Mouse (Mus musculus) MEL (cell line): Measurements from ENCODE around the gene Exosc1. TPM values are rescaled to one million over a fixed set of nuclear protein-coding genes. Genes with fewer than 3 reads are reported as not detected.

Source experiments
- DNase-seq: peaks from one replicate; pipeline ENCODE4 v3.0.0; 2011; ENCODE audit warnings: low read depth, low spot score
- H3K27ac ChIP-seq: 2 replicates; pipeline ENCODE4 v1.5.1; 2012; ENCODE audit warnings: low read depth, mild to moderate bottlenecking, control low read depth, low read length, moderate library complexity; ENCODE audit not compliant: control insufficient read depth
- H3K27me3 ChIP-seq, 2 experiments: fragments of 150-350 bp in 1 of 2; sonication (generic) in 1 of 2; 2 replicates each; pipeline ENCODE4 v1.6.1; 2012; ENCODE audit warnings: low read length in 2 of 2, mild to moderate bottlenecking in 2 of 2, improper control_type of control experiment in 1 of 2, moderate library complexity in 1 of 2; ENCODE audit not compliant: insufficient read depth in 2 of 2, control insufficient read depth in 1 of 2
- H3K36me3 ChIP-seq, 2 experiments: 2 replicates each; pipeline ENCODE4 v1.6.1; 2012 to 2014; ENCODE audit warnings: low read length in 2 of 2, improper control_type of control experiment in 1 of 2, inconsistent platforms in 1 of 2, mild to moderate bottlenecking in 1 of 2; ENCODE audit not compliant: insufficient read depth in 2 of 2, control insufficient read depth in 1 of 2
- H3K4me1 ChIP-seq, 2 experiments: fragments of 150-350 bp in 1 of 2; sonication (generic) in 1 of 2; 2 replicates each; pipeline ENCODE4 v1.6.1; 2012; ENCODE audit warnings: low read length in 2 of 2, improper control_type of control experiment in 1 of 2, mild to moderate bottlenecking in 1 of 2; ENCODE audit not compliant: insufficient read depth in 2 of 2, control insufficient read depth in 1 of 2
- H3K4me3 ChIP-seq, 2 experiments: fragments of 150-350 bp in 1 of 2; sonication (generic) in 1 of 2; 2 replicates each; pipeline ENCODE4 v1.5.1; 2012; ENCODE audit warnings: low read depth in 2 of 2, low read length in 2 of 2, mild to moderate bottlenecking in 2 of 2, moderate library complexity in 2 of 2, control low read depth in 1 of 2, improper control_type of control experiment in 1 of 2; ENCODE audit not compliant: control insufficient read depth in 1 of 2, insufficient read depth in 1 of 2
- H3K79me2 ChIP-seq: 2 replicates; pipeline ENCODE4 v1.6.1; 2012; ENCODE audit warnings: mild to moderate bottlenecking, low read length, moderate library complexity; ENCODE audit not compliant: control insufficient read depth, poor library complexity, insufficient read depth
- H3K9ac ChIP-seq: 2 replicates; pipeline ENCODE4 v1.6.1; 2012; ENCODE audit warnings: low read depth, mild to moderate bottlenecking, control low read depth, low read length, moderate library complexity; ENCODE audit not compliant: control insufficient read depth, poor library complexity, severe bottlenecking
- H3K9me3 ChIP-seq: fragments of 150-350 bp; sonication (generic); replicated peaks from 2 replicates; pipeline ENCODE4 v1.6.1; 2012; ENCODE audit warnings: mild to moderate bottlenecking, low read length, improper control_type of control experiment, moderate library complexity; ENCODE audit not compliant: insufficient read depth
- CHD1 ChIP-seq: IDR thresholded peaks from 2 replicates; pipeline ENCODE4 v1.6.1; 2012; ENCODE audit warnings: low read depth, mild to moderate bottlenecking, inconsistent platforms, low read length, improper control_type of control experiment
- CTCF ChIP-seq, 3 experiments: IDR thresholded peaks in 2 of 3; conservative IDR thresholded peaks in 1 of 3; 2 replicates each; pipeline ENCODE4 v1.5.1; 2011 to 2012; ENCODE audit warnings: low read length in 3 of 3, low read depth in 2 of 3, mild to moderate bottlenecking in 2 of 3, improper control_type of control experiment in 1 of 3, inconsistent platforms in 1 of 3, mixed read lengths in 1 of 3, moderate library complexity in 1 of 3; ENCODE audit not compliant: control insufficient read depth in 1 of 3, insufficient read depth in 1 of 3, poor library complexity in 1 of 3, severe bottlenecking in 1 of 3
- E2F4 ChIP-seq: IDR thresholded peaks from 2 replicates; pipeline ENCODE4 v1.6.1; 2011; ENCODE audit warnings: low read depth, low read length, improper control_type of control experiment, borderline replicate concordance
- ELF1 ChIP-seq: IDR thresholded peaks from 2 replicates; pipeline ENCODE4 v1.6.1; 2014; ENCODE audit warnings: low read depth, mild to moderate bottlenecking, inconsistent platforms, low read length, improper control_type of control experiment, moderate library complexity
- EP300 ChIP-seq, 2 experiments: IDR thresholded peaks; 2 replicates each; pipeline ENCODE4 v1.6.1; 2011; ENCODE audit warnings: improper control_type of control experiment in 2 of 2, low read length in 2 of 2, low read depth in 1 of 2, mild to moderate bottlenecking in 1 of 2
- ETS1 ChIP-seq: IDR thresholded peaks from 2 replicates; pipeline ENCODE4 v1.6.1; 2012; ENCODE audit warnings: low read depth, mild to moderate bottlenecking, inconsistent platforms, low read length, improper control_type of control experiment, moderate library complexity
- GABPA ChIP-seq: IDR thresholded peaks from 2 replicates; pipeline ENCODE4 v1.6.1; 2012; ENCODE audit warnings: low read depth, mild to moderate bottlenecking, inconsistent platforms, low read length, improper control_type of control experiment, moderate library complexity
- GATA1 ChIP-seq: IDR thresholded peaks from 2 replicates; pipeline ENCODE4 v1.6.1; 2011; ENCODE audit warnings: low read depth, low read length, improper control_type of control experiment
- HCFC1 ChIP-seq: IDR thresholded peaks from 2 replicates; pipeline ENCODE4 v1.6.1; 2012; ENCODE audit warnings: low read depth, mild to moderate bottlenecking, inconsistent platforms, low read length, improper control_type of control experiment, moderate library complexity
- JUND ChIP-seq: IDR thresholded peaks from 2 replicates; pipeline ENCODE4 v1.6.1; 2011; ENCODE audit warnings: low read depth, mild to moderate bottlenecking, improper control_type of control experiment, low read length
- MAFK ChIP-seq: IDR thresholded peaks from 2 replicates; pipeline ENCODE4 v1.6.1; 2011; ENCODE audit warnings: low read depth, mild to moderate bottlenecking, low read length, improper control_type of control experiment, borderline replicate concordance
- MAX ChIP-seq: IDR thresholded peaks from 2 replicates; pipeline ENCODE4 v1.6.1; 2011; ENCODE audit warnings: low read length, improper control_type of control experiment
- MXI1 ChIP-seq: IDR thresholded peaks from 2 replicates; pipeline ENCODE4 v1.6.1; 2011; ENCODE audit warnings: mild to moderate bottlenecking, low read depth, low read length, improper control_type of control experiment
- MYB ChIP-seq: IDR thresholded peaks from 2 replicates; pipeline ENCODE4 v1.6.1; 2011; ENCODE audit warnings: mild to moderate bottlenecking, low read depth, low read length, improper control_type of control experiment
- MYC ChIP-seq: IDR thresholded peaks from 2 replicates; pipeline ENCODE4 v1.6.1; 2011; ENCODE audit warnings: low read depth, mild to moderate bottlenecking, low read length, improper control_type of control experiment, moderate library complexity
- NELFE ChIP-seq: IDR thresholded peaks from 2 replicates; pipeline ENCODE4 v1.6.1; 2011; ENCODE audit warnings: low read depth, low read length, improper control_type of control experiment
- NRF1 ChIP-seq: IDR thresholded peaks from 2 replicates; pipeline ENCODE4 v1.6.1; 2014; ENCODE audit warnings: low read depth, mild to moderate bottlenecking, inconsistent platforms, low read length, improper control_type of control experiment, moderate library complexity; ENCODE audit not compliant: poor library complexity, insufficient read depth, severe bottlenecking
- POLR2A ChIP-seq, 2 experiments: IDR thresholded peaks; 2 replicates each; pipeline ENCODE4 v1.6.1; 2011 to 2012; ENCODE audit warnings: low read length in 2 of 2, mild to moderate bottlenecking in 2 of 2, control low read depth in 1 of 2, improper control_type of control experiment in 1 of 2, low read depth in 1 of 2, moderate library complexity in 1 of 2; ENCODE audit not compliant: control insufficient read depth in 1 of 2, insufficient read depth in 1 of 2, poor library complexity in 1 of 2
- POLR2AphosphoS2 ChIP-seq: IDR thresholded peaks from 2 replicates; pipeline ENCODE4 v1.6.1; 2011; ENCODE audit warnings: low read length, improper control_type of control experiment
- RAD21 ChIP-seq: IDR thresholded peaks from 2 replicates; pipeline ENCODE4 v1.6.1; 2011; ENCODE audit warnings: mild to moderate bottlenecking, low read depth, low read length, improper control_type of control experiment
- SIN3A ChIP-seq: IDR thresholded peaks from 2 replicates; pipeline ENCODE4 v1.6.1; 2012; ENCODE audit warnings: low read length, improper control_type of control experiment, inconsistent platforms
- SMC3 ChIP-seq: IDR thresholded peaks from 2 replicates; pipeline ENCODE4 v1.6.1; 2011; ENCODE audit warnings: low read depth, low read length, improper control_type of control experiment
- TBP ChIP-seq: IDR thresholded peaks from 2 replicates; pipeline ENCODE4 v1.8.0; 2011; ENCODE audit warnings: low read depth, low read length, improper control_type of control experiment
- UBTF ChIP-seq: IDR thresholded peaks from 2 replicates; pipeline ENCODE4 v1.6.1; 2012; ENCODE audit warnings: low read depth, mild to moderate bottlenecking, inconsistent platforms, low read length, improper control_type of control experiment, moderate library complexity, borderline replicate concordance; ENCODE audit not compliant: insufficient read depth
- USF1 ChIP-seq: IDR thresholded peaks from 2 replicates; pipeline ENCODE4 v1.6.1; 2014; ENCODE audit warnings: low read depth, mild to moderate bottlenecking, inconsistent platforms, low read length, improper control_type of control experiment, moderate library complexity
- ZC3H11A ChIP-seq: IDR thresholded peaks from 2 replicates; pipeline ENCODE4 v1.6.1; 2012; ENCODE audit warnings: low read depth, mild to moderate bottlenecking, inconsistent platforms, low read length, improper control_type of control experiment
- ZKSCAN1 ChIP-seq: IDR thresholded peaks from 2 replicates; pipeline ENCODE4 v1.6.1; 2012; ENCODE audit warnings: low read depth, mild to moderate bottlenecking, inconsistent platforms, low read length, improper control_type of control experiment, moderate library complexity
- ZMIZ1 ChIP-seq: IDR thresholded peaks from 2 replicates; pipeline ENCODE4 v1.6.1; 2012; ENCODE audit warnings: low read depth, mild to moderate bottlenecking, inconsistent platforms, low read length, improper control_type of control experiment, moderate library complexity
- ZNF384 ChIP-seq: IDR thresholded peaks from 2 replicates; pipeline ENCODE4 v1.6.1; 2012; ENCODE audit warnings: low read depth, mild to moderate bottlenecking, inconsistent platforms, low read length, improper control_type of control experiment
- polyA plus RNA-seq, 2 experiments: library from polyadenylated mRNA; stranded (reverse) in 1 of 2; unstranded in 1 of 2; fragments of >175 nt in 1 of 2; fragments of >200 nt in 1 of 2; gene quantifications; 2 replicates each; pipeline versions ENCODE4 v1.2.1 to v1.2.4; 2012; ENCODE audit warnings: low replicate concordance in 2 of 2, low read depth in 1 of 2; ENCODE audit not compliant: insufficient read length in 2 of 2, insufficient read depth in 1 of 2, missing spikeins in 1 of 2
- total RNA-seq: library from RNA; depleted of rRNA; stranded (reverse); fragments of 300-350 nt; gene quantifications from 2 replicates; pipeline ENCODE4 v1.2.3, GENCODE M21; 2012

Exosc1 gene
- total and polyA plus RNA-seq, 3 experiments, result 118 to 390 (median 162) TPM

DNA sequence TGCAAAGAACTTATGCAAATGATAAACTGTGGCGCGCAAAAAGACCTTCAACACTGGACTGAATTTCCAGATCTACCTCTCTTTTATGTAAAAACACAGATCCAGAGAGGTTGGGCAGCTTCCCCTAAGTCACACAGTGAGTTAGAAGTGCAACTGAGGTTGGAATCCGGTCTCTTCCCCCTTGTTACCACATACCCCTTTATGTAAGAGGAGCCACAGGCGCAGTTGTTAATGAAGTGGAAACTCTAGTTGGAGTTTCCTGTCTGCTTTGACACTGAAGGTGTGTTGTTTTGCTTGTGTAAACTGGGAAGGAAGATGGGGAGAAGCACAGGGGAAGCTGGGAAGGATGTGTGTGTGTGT lies 49.5 kb upstream of the Exosc1 start:
- DNase-seq, result no peak

GRCm38 (mm10) chr19:41981931-41982790 lies 48.9 kb upstream of the Exosc1 start:
- Histone ChIP-seq H3K27ac (no peak overlapping the region), H3K36me3 (peaks cover 0 to 10% of the 10 kb centered on the region in 2 experiments; a peak in 2 of 4 replicates), H3K9me3 (no peaks in the 10 kb centered on the region), H3K4me1 (peaks cover 0 to 5% of the 10 kb centered on the region in 2 experiments; a peak in 1 of 4 replicates), H3K9ac (peak overlapping the region; percentile 94), H3K79me2 (peaks cover 21% of the 10 kb centered on the region), H3K4me3 (peak overlapping the region; percentile 86 to 93), H3K27me3 (no peaks in the 10 kb centered on the region)
- DNase-seq, result peak; percentile 62
- peak; percentile 30; the same call in 1 of the 2 replicates for TF ChIP-seq NELFE
- peak; percentile 4; the same call in 1 of the 2 replicates for TF ChIP-seq SMC3
- no peak for TF ChIP-seq EP300 (IDR thresholded peaks at IDR 0.05; ENCODE audit: low read depth in 1 of 2, low read length in 2 of 2)
- no peak for TF ChIP-seq RAD21
- peak; percentile 39 for TF ChIP-seq SIN3A
- TF ChIP-seq MYB, result no peak
- 0 out of 2 replicates have a peak, but pooled peaks have one; percentile 61 for TF ChIP-seq CHD1
- no peak for TF ChIP-seq TBP
- peak; percentile 93 for TF ChIP-seq UBTF
- peak; percentile 13; the same call in 1 of the 2 replicates for TF ChIP-seq MXI1
- no peak for TF ChIP-seq ZKSCAN1
- TF ChIP-seq MAFK, result no peak
- no peak for TF ChIP-seq ETS1
- no peak for TF ChIP-seq NRF1
- TF ChIP-seq ZC3H11A, result no peak
- no peak for TF ChIP-seq GABPA
- no peak for TF ChIP-seq HCFC1
- no peak for TF ChIP-seq GATA1
- no peak for TF ChIP-seq CTCF (IDR thresholded peaks at IDR 0.05 in 2 of 3, conservative IDR thresholded peaks at IDR 0.05 in 1 of 3; ENCODE audit: control insufficient read depth in 1 of 3, insufficient read depth in 1 of 3, low read depth in 2 of 3, low read length in 3 of 3, poor library complexity in 1 of 3, severe bottlenecking in 1 of 3)
- TF ChIP-seq ELF1, result no peak
- TF ChIP-seq JUND, result no peak
- no peak for TF ChIP-seq POLR2AphosphoS2
- peak; percentile 3; the same call in 1 of the 2 replicates for TF ChIP-seq MAX

More for the DNA sequence above, 49.5 kb upstream of the Exosc1 start:
- no peak for TF ChIP-seq HCFC1
- TF ChIP-seq USF1, result no peak
- no peak for TF ChIP-seq ZC3H11A
- no peak for TF ChIP-seq NELFE
- 0 out of 2 replicates have a peak, but pooled peaks have one; percentile 4 for TF ChIP-seq GABPA
- TF ChIP-seq ZNF384, result no peak
- no peak for TF ChIP-seq POLR2A (IDR thresholded peaks at IDR 0.05; ENCODE audit: control insufficient read depth in 1 of 2, insufficient read depth in 1 of 2, low read depth in 1 of 2, low read length in 2 of 2, poor library complexity in 1 of 2)
- no peak for TF ChIP-seq JUND
- 0 out of 2 replicates have a peak, but pooled peaks have one; percentile 25 for TF ChIP-seq TBP
- no peak for TF ChIP-seq MXI1
- TF ChIP-seq ZMIZ1, result no peak
- TF ChIP-seq MYC, result no peak
- TF ChIP-seq CTCF (IDR thresholded peaks at IDR 0.05 in 2 of 3, conservative IDR thresholded peaks at IDR 0.05 in 1 of 3; ENCODE audit: control insufficient read depth in 1 of 3, insufficient read depth in 1 of 3, low read depth in 2 of 3, low read length in 3 of 3, poor library complexity in 1 of 3, severe bottlenecking in 1 of 3), result no peak
- TF ChIP-seq MAFK, result no peak
- TF ChIP-seq MYB, result no peak
- TF ChIP-seq E2F4, result no peak
- no peak for TF ChIP-seq POLR2AphosphoS2
- no peak for TF ChIP-seq CHD1
- Histone ChIP-seq H3K79me2 (peaks cover 16% of the 10 kb centered on the region), H3K36me3 (peaks cover 0 to 10% of the 10 kb centered on the region in 2 experiments; a peak in 2 of 4 replicates), H3K4me3 (peak overlapping the region; percentile 86 to 93), H3K27ac (no peak overlapping the region), H3K4me1 (peaks cover 0 to 5% of the 10 kb centered on the region in 2 experiments; a peak in 1 of 4 replicates), H3K9ac (peak overlapping the region; percentile 11; the same call in 1 of the 2 replicates), H3K9me3 (no peaks in the 10 kb centered on the region), H3K27me3 (no peaks in the 10 kb centered on the region)
